Mouse (Mus musculus) heart, postnatal 10 days (tissue): ENCODE results near the gene Nalcn. TPM values are rescaled to one million over a fixed set of nuclear protein-coding genes. Genes with fewer than 3 reads are reported as not detected.

Source experiments
- DNase-seq, 2 experiments: peaks; one replicate each; pipeline ENCODE4 v3.0.0; 2021
- intact Hi-C: fragments of 180-260 bp; cut with DNase I; formaldehyde crosslinking; loops from one replicate; pipeline ENCODE4 v1.15.1; 2025
- total RNA-seq, 2 experiments: library from RNA; stranded (reverse); gene quantifications; 2 replicates each; pipeline ENCODE4 v1.2.3; 2021

The Nalcn gene
- total RNA-seq, 2 experiments from 2014 or later: 0.14 to 0.17 TPM

GRCm38 (mm10) chr14:123237002-123237401 is 389.9 kb downstream of the Nalcn start:
- intact Hi-C loops: no loop called here

GRCm38 (mm10) chr14:123232630-123233206 is 394.2 kb downstream of the Nalcn start:
- DNase-seq: no peak
- intact Hi-C loops: no loop called here

More at GRCm38 (mm10) chr14:123237002-123237401, 389.9 kb downstream of the Nalcn start:
- DNase-seq: no peak

Other genes starting within 250 kb of the Nalcn start
- gene Itgbl1, start 32.8 kb upstream of the Nalcn start, total RNA-seq: 1 to 10 TPM; 2.0 to 2.2 TPM